Mouse (Mus musculus): ENCODE data around the gene Lrrc8e. TPM values are rescaled to one million over a fixed set of nuclear protein-coding genes. Genes with fewer than 3 reads are reported as not detected.

Lrrc8e gene
- polyA plus RNA-seq, 1 experiment from 2014 or later = 0.05 TPM

- Histone ChIP-seq H3K9me3 (ENCODE audit: control insufficient read depth, low read length) (no peaks in the 10 kb centered on the region), H3K4me3 (replicated peaks; ENCODE audit: low read length) (peak within 1 kb of the TSS; percentile 77), H3K36me3 (ENCODE audit: control insufficient read depth, insufficient read depth) (peaks cover 5% of the 10 kb centered on the region; the same call in 1 of the 2 replicates), H3K4me2 (ENCODE audit: low read length) (peak within 1 kb of the TSS; percentile 69), H3K9ac (replicated peaks; ENCODE audit: low read depth, low read length) (peak within 1 kb of the TSS; percentile 85), H3K27me3 (replicated peaks; ENCODE audit: control insufficient read depth, insufficient read depth, low read length) (no peaks in the 10 kb centered on the region), H3K4me1 (replicated peaks; ENCODE audit: control insufficient read depth, insufficient read depth, low read length) (peaks cover 26% of the 10 kb centered on the region), H3K27ac (ENCODE audit: low read length) (peak within 1 kb of the TSS; percentile 89)
- under 1% methylated on average over 66 of the region's 71 CpGs for WGBS
- ATAC-seq = peak; percentile 94
Observed at GRCm38 (mm10) chr8:4238434-4239192, 12.0 kb downstream of the Lrrc8e start, which contains the start of the genes Map2k7 and Gm49320. Gene Map2k7, plus strand, starts transcription at chr8:4238740. Gene Gm49320, plus strand, starts transcription at chr8:4238865.

- peaks cover 12% of the 10 kb centered on the region; the same call in 1 of the 2 replicates for H3K36me3 ChIP-seq (ENCODE audit: control insufficient read depth, insufficient read depth)
- H3K4me3 ChIP-seq (replicated peaks; ENCODE audit: low read length) = peak overlapping the region; percentile 77
- H3K4me2 ChIP-seq (ENCODE audit: low read length) = peak overlapping the region; percentile 67
- peak overlapping the region; percentile 89 for H3K27ac ChIP-seq (ENCODE audit: low read length)
- ATAC-seq = no peak
- peaks cover 26% of the 10 kb centered on the region for H3K4me1 ChIP-seq (replicated peaks; ENCODE audit: control insufficient read depth, insufficient read depth, low read length)
- WGBS = 14% methylated on average over 19 of the region's 19 CpGs
- H3K9me3 ChIP-seq (ENCODE audit: control insufficient read depth, low read length) = no peaks in the 10 kb centered on the region
- H3K9ac ChIP-seq (replicated peaks; ENCODE audit: low read depth, low read length) = peak overlapping the region; percentile 85
- H3K27me3 ChIP-seq (replicated peaks; ENCODE audit: control insufficient read depth, insufficient read depth, low read length) = no peaks in the 10 kb centered on the region
Observed at GRCm38 (mm10) chr8:4239193-4239890, 12.7 kb downstream of the Lrrc8e start.

DNA sequence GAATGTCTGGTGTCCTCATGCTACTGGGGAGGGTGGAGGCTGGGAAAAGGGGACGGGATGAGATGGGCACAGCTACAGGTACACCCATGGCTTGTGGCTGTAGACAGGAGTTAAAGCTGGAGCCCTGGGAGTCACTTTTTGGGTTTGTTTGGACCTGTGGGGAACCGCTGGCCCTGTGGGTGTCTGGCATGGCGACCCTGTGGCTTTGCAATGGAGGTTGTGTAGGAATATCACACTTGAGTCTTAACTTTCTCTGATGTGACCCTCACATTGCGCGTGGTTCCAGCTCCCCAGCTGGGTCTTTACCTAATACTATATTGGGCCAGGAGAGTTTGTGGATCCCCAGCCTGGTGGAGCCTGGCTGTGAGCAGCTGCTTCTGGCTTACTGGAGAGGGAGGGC lies 18.4 kb downstream of the Lrrc8e start:
- no peak overlapping the region for H3K27ac ChIP-seq (ENCODE audit: low read length)
- no peak overlapping the region for H3K9ac ChIP-seq (replicated peaks; ENCODE audit: low read depth, low read length)
- peaks cover 13% of the 10 kb centered on the region for H3K4me1 ChIP-seq (replicated peaks; ENCODE audit: control insufficient read depth, insufficient read depth, low read length)
- no peak for ATAC-seq
- no peak overlapping the region for H3K4me3 ChIP-seq (replicated peaks; ENCODE audit: low read length)
- peaks cover 42% of the 10 kb centered on the region for H3K36me3 ChIP-seq (ENCODE audit: control insufficient read depth, insufficient read depth)
- H3K4me2 ChIP-seq (ENCODE audit: low read length) = no peak overlapping the region
- no peaks in the 10 kb centered on the region for H3K27me3 ChIP-seq (replicated peaks; ENCODE audit: control insufficient read depth, insufficient read depth, low read length)
- no peaks in the 10 kb centered on the region for H3K9me3 ChIP-seq (ENCODE audit: control insufficient read depth, low read length)
- WGBS = 95% methylated on average over 5 of the region's 5 CpGs

DNA sequence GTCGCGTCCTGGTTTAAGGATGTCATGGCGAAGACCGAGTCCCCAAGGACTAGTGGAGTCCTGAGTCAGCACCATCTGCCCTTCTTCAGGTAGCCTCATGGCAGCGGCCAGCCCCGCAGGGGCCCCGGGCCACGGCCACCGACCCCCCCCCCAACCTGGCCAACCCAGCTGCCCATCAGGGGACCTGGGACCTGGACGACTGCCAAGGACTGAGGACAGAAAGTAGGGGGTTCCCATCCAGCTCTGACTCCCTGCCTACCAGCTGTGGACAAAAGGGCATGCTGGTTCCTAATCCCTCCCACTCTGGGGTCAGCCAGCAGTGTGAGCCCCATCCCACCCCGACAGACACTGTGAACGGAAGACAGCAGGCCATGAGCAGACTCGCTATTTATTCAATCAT lies 19.1 kb downstream of the Lrrc8e start:
- H3K36me3 ChIP-seq (ENCODE audit: control insufficient read depth, insufficient read depth) = peaks cover 42% of the 10 kb centered on the region
- ATAC-seq = no peak
- no peak overlapping the region for H3K9ac ChIP-seq (replicated peaks; ENCODE audit: low read depth, low read length)
- H3K4me3 ChIP-seq (replicated peaks; ENCODE audit: low read length) = no peak overlapping the region
- peaks cover 7% of the 10 kb centered on the region for H3K4me1 ChIP-seq (replicated peaks; ENCODE audit: control insufficient read depth, insufficient read depth, low read length)
- 78% methylated on average over 13 of the region's 13 CpGs for WGBS
- H3K27ac ChIP-seq (ENCODE audit: low read length) = no peak overlapping the region
- H3K27me3 ChIP-seq (replicated peaks; ENCODE audit: control insufficient read depth, insufficient read depth, low read length) = no peaks in the 10 kb centered on the region
- H3K9me3 ChIP-seq (ENCODE audit: control insufficient read depth, low read length) = no peaks in the 10 kb centered on the region
- no peak overlapping the region for H3K4me2 ChIP-seq (ENCODE audit: low read length)

DNA sequence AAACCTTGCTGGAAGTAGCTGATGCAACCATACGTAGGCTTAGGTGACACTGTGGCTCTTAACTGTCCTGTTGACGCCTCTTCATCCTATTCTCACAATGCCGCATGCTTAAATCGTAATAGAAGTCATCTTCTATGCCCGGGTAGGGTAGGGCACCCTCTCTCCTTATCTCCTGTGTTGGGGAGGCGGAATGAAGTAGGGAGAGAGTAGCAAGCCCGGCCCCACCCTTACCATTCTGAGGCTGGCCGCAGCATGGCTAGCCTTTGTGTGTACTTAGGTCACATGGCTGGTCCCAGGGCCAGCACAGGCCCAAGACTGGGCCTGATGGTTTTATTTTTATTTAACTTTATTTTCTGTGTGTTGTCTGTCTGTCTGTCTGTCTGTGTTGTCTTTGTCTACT lies 20.6 kb downstream of the Lrrc8e start:
- 95% methylated on average over 8 of the region's 8 CpGs for WGBS
- no peak overlapping the region for H3K4me3 ChIP-seq (replicated peaks; ENCODE audit: low read length)
- no peak for ATAC-seq

DNA sequence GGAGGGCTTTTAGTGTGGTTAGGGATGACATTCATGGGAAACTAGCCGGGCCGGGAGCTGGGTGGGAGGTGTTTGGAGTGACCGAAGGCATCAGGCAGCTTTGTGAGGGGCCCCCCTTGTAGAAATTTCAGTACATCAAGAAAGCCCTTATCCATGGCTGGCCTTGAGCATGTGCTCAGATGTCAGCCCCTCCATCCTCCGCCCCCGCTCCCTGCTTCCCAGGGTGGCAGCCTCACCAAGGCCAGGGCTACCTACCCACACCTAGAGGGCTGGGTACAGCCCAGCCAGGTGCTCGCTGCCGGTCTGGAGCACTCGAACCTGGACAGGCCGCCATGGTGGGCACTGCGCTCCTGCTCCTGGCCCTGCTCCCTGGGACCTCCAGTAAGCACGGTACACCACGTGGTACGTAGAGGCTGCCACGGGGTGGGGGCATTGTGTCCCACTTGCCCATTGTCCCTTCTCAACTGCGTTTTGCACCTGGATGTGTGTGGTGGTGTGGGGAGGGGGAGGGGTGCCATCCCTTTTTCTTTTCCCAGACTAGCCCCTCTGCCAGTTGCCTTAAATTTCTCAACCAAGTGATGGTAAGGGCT lies 21.4 kb downstream of the Lrrc8e start, which contains the start of gene Tgfbr3l:
TSS of gene Tgfbr3l (plus strand) at position 264 of the 590 bp plus-strand sequence.
- H3K36me3 ChIP-seq (ENCODE audit: control insufficient read depth, insufficient read depth) = peaks cover 42% of the 10 kb centered on the region
- H3K4me2 ChIP-seq (ENCODE audit: low read length) = no peak within 1 kb of the TSS
- 76% methylated on average over 15 of the region's 15 CpGs for WGBS

More for the DNA sequence above, 20.6 kb downstream of the Lrrc8e start:
- Histone ChIP-seq H3K36me3 (ENCODE audit: control insufficient read depth, insufficient read depth) (peaks cover 42% of the 10 kb centered on the region), H3K9ac (replicated peaks; ENCODE audit: low read depth, low read length) (no peak overlapping the region), H3K9me3 (ENCODE audit: control insufficient read depth, low read length) (no peaks in the 10 kb centered on the region), H3K4me1 (replicated peaks; ENCODE audit: control insufficient read depth, insufficient read depth, low read length) (peaks cover under 1% of the 10 kb centered on the region), H3K27me3 (replicated peaks; ENCODE audit: control insufficient read depth, insufficient read depth, low read length) (no peaks in the 10 kb centered on the region), H3K4me2 (ENCODE audit: low read length) (no peak overlapping the region), H3K27ac (ENCODE audit: low read length) (no peak overlapping the region)

GRCm38 (mm10) chr8:4249213-4249612 lies 22.6 kb downstream of the Lrrc8e start:
- peaks cover 12% of the 10 kb centered on the region for H3K4me1 ChIP-seq (replicated peaks; ENCODE audit: control insufficient read depth, insufficient read depth, low read length)
- H3K9ac ChIP-seq (replicated peaks; ENCODE audit: low read depth, low read length) = no peak overlapping the region
- no peaks in the 10 kb centered on the region for H3K9me3 ChIP-seq (ENCODE audit: control insufficient read depth, low read length)
- no peak overlapping the region for H3K27ac ChIP-seq (ENCODE audit: low read length)
- H3K4me2 ChIP-seq (ENCODE audit: low read length) = no peak overlapping the region
- H3K4me3 ChIP-seq (replicated peaks; ENCODE audit: low read length) = no peak overlapping the region
- 22% methylated on average over 29 of the region's 29 CpGs for WGBS
- peaks cover 31% of the 10 kb centered on the region for H3K36me3 ChIP-seq (ENCODE audit: control insufficient read depth, insufficient read depth)
- no peaks in the 10 kb centered on the region for H3K27me3 ChIP-seq (replicated peaks; ENCODE audit: control insufficient read depth, insufficient read depth, low read length)
- no peak for ATAC-seq

More for the DNA sequence above, 21.4 kb downstream of the Lrrc8e start, which contains the start of gene Tgfbr3l:
- H3K27ac ChIP-seq (ENCODE audit: low read length) = no peak within 1 kb of the TSS
- no peak within 1 kb of the TSS for H3K9ac ChIP-seq (replicated peaks; ENCODE audit: low read depth, low read length)
- H3K27me3 ChIP-seq (replicated peaks; ENCODE audit: control insufficient read depth, insufficient read depth, low read length) = no peaks in the 10 kb centered on the region
- ATAC-seq = no peak
- no peak within 1 kb of the TSS for H3K4me3 ChIP-seq (replicated peaks; ENCODE audit: low read length)
- H3K4me1 ChIP-seq (replicated peaks; ENCODE audit: control insufficient read depth, insufficient read depth, low read length) = peaks cover 4% of the 10 kb centered on the region
- H3K9me3 ChIP-seq (ENCODE audit: control insufficient read depth, low read length) = no peaks in the 10 kb centered on the region

DNA sequence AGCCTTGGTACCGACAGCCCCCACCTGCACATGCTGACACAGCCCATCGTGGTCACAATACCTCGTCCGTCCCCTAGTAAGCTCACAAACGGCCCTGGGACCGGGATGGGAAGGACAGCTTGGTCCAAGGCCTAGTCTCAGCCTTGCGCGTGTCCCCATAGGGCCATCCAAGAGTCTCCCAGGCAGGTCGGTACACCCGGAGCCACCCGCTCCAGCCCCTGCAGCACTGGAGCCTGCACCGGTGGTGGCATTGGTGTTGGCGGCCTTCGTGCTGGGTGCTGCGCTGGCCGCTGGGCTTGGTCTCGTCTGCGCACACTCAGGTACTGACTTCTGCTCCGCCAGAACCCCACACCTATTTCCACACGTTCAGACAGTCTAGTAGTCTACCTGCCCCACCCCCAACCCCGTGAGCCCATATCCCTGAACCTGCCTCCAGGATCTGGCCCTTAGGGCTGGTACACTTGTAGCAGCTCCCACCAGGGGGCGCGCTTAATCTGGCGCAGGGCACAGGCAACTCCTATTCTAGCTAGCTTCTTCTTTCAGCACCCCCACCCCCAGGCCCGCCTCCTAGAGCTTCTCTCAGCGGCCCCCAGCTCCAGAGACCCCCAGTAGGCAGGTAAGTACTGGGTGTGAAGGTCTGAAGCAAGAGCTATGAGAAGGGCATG lies 23.8 kb downstream of the Lrrc8e start:
- no peaks in the 10 kb centered on the region for H3K27me3 ChIP-seq (replicated peaks; ENCODE audit: control insufficient read depth, insufficient read depth, low read length)
- H3K9me3 ChIP-seq (ENCODE audit: control insufficient read depth, low read length) = no peaks in the 10 kb centered on the region
- peak; percentile 26 for ATAC-seq
- peaks cover 20% of the 10 kb centered on the region for H3K36me3 ChIP-seq (ENCODE audit: control insufficient read depth, insufficient read depth)
- H3K4me2 ChIP-seq (ENCODE audit: low read length) = no peak overlapping the region
- peaks cover 15% of the 10 kb centered on the region for H3K4me1 ChIP-seq (replicated peaks; ENCODE audit: control insufficient read depth, insufficient read depth, low read length)
- no peak overlapping the region for H3K27ac ChIP-seq (ENCODE audit: low read length)
- H3K4me3 ChIP-seq (replicated peaks; ENCODE audit: low read length) = no peak overlapping the region
- 35% methylated on average over 26 of the region's 26 CpGs for WGBS
- H3K9ac ChIP-seq (replicated peaks; ENCODE audit: low read depth, low read length) = no peak overlapping the region
